Mouse (Mus musculus) ES-E14 (cell line): Measurements from ENCODE around the gene Bpifc.

Source experiments
- CHD2 ChIP-seq: IDR thresholded peaks from 2 replicates; pipeline ENCODE4 v1.6.1; 2014; ENCODE audit warnings: mild to moderate bottlenecking, low read depth, low read length, inconsistent platforms
- HCFC1 ChIP-seq: IDR thresholded peaks from 2 replicates; pipeline ENCODE4 v1.6.1; 2012; ENCODE audit warnings: low read length, inconsistent platforms, borderline replicate concordance; ENCODE audit not compliant: insufficient read depth
- ZC3H11A ChIP-seq: IDR thresholded peaks from 2 replicates; pipeline ENCODE4 v1.6.1; 2012; ENCODE audit warnings: low read depth, mild to moderate bottlenecking, inconsistent platforms, low read length, borderline replicate concordance

- TF ChIP-seq ZC3H11A, result no peak
- TF ChIP-seq CHD2, result no peak
- no peak for TF ChIP-seq HCFC1
These were observed 58.3 kb downstream of the Bpifc start for GRCm38 (mm10) chr10:85953401-85953800.
